Mouse (Mus musculus) limb, embryonic 13.5 days (tissue): ENCODE data around the gene Kif5a. TPM values are rescaled to one million over a fixed set of nuclear protein-coding genes. Genes with fewer than 3 reads are reported as not detected.

ENCODE experiments used
- ATAC-seq: fragments of 200-750 bp; cut with Nextera tagmentation; 2 replicates; pipeline ENCODE4 v1.8.0; 2017; ENCODE audit warnings: low read depth, moderate number of reproducible peaks, moderate TSS enrichment; ENCODE audit not compliant: low FRiP score
- H3K27ac ChIP-seq: fragments of 300-500 bp; sonication (generic); 2 replicates; pipeline ENCODE4 v1.5.1; 2015; ENCODE audit warnings: inconsistent platforms, mild to moderate bottlenecking, moderate library complexity
- H3K27me3 ChIP-seq: fragments of 300-500 bp; sonication (generic); 2 replicates; pipeline ENCODE4 v1.6.1; 2015; ENCODE audit warnings: mild to moderate bottlenecking, inconsistent platforms
- H3K36me3 ChIP-seq: fragments of 300-500 bp; sonication (generic); 2 replicates; pipeline ENCODE4 v1.6.1; 2015; ENCODE audit warnings: inconsistent platforms, mild to moderate bottlenecking, moderate library complexity
- H3K4me1 ChIP-seq: fragments of 300-500 bp; sonication (generic); 2 replicates; pipeline ENCODE4 v1.6.1; 2015; ENCODE audit warnings: inconsistent platforms
- H3K4me2 ChIP-seq: fragments of 300-500 bp; sonication (generic); replicated peaks from 2 replicates; pipeline ENCODE4 v1.6.1; 2015; ENCODE audit warnings: inconsistent platforms, mild to moderate bottlenecking, moderate library complexity
- H3K4me3 ChIP-seq: fragments of 300-500 bp; sonication (generic); 2 replicates; pipeline ENCODE4 v1.5.1; 2015; ENCODE audit warnings: moderate library complexity, mild to moderate bottlenecking, inconsistent platforms
- H3K9ac ChIP-seq: fragments of 300-500 bp; sonication (generic); 2 replicates; pipeline ENCODE4 v1.6.1; 2015; ENCODE audit warnings: mild to moderate bottlenecking, inconsistent platforms
- H3K9me3 ChIP-seq: fragments of 300-500 bp; sonication (generic); 2 replicates; pipeline ENCODE4 v1.6.1; 2016; ENCODE audit warnings: inconsistent platforms
- WGBS: fragments of 180-500 bp; shearing (Covaris S2); methylation state at CpG from one replicate; pipeline ENCODE4 v1.1.7; 2015; 5-methylcytosine and 5-hydroxymethylcytosine counted together
- polyA plus RNA-seq: library from polyadenylated mRNA; unstranded; fragments of >200 nt; fragmentation: Nextera tagmentation; extraction: Ambion mirVana; gene quantifications from 2 replicates; pipeline ENCODE4 v1.2.1, GENCODE M21; 2015

Kif5a gene
- polyA plus RNA-seq, 1 experiment from 2014 or later = 4.8 TPM

- Histone ChIP-seq H3K27me3 (no peaks in the 10 kb centered on the region), H3K36me3 (peaks cover 37% of the 10 kb centered on the region), H3K9me3 (no peaks in the 10 kb centered on the region), H3K4me2 (no peak overlapping the region), H3K4me3 (no peak overlapping the region; the same call in 1 of the 2 replicates), H3K4me1 (peaks cover 52% of the 10 kb centered on the region), H3K9ac (no peak overlapping the region), H3K27ac (peak overlapping the region; percentile 95; the same call in 1 of the 2 replicates)
- no peak for ATAC-seq
- WGBS = 82% methylated on average over 19 of the region's 19 CpGs
These were observed 71.7 kb downstream of the Kif5a start for GRCm38 (mm10) chr10:127191191-127192056.

GRCm38 (mm10) chr10:127190398-127191190 lies 72.6 kb downstream of the Kif5a start:
- ATAC-seq = no peak
- peaks cover 49% of the 10 kb centered on the region for H3K4me1 ChIP-seq
- 41% methylated on average over 14 of the region's 14 CpGs for WGBS

DNA sequence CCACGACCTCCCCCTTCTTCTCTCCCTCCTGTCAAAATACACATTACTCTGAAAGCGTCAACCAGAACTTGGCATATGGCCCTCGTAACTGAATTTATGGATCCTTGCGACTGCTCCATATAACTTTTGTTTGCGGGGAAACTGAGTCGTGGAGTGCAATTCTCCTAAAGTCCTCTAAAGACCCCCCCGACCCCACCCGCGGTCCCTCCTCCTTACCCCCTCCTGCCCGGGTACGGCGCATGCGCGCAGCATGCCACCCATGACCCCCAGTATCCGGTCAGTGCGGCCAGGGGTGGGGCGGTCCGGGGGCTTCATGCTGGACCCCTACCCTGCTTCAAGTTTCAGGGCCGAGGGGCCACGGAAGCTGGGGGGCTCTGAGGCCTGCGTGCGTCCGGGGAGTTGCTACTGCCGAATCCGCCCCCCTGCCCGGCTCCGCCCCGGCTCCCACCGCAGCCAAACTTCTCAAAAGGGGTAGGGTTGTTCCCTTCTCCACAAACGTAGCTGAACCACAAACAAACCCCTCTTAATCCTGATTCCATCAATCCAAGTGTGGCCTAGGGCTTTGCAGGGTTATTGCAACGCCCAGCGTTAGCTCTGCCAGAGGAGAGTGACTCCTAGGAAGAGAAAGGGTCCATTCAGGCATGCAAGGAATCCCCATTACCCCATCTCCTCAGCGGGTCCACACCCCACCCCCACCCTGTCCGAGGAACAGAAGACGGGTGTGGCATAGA lies 73.3 kb downstream of the Kif5a start, which contains the start of gene Arhgef25:
Gene Arhgef25, minus strand, starts transcription at position 433 of the 731 bp plus-strand sequence.
- 0 out of 2 replicates have a peak, but pooled peaks cover 4% of the 10 kb centered on the region for H3K27me3 ChIP-seq
- ATAC-seq = peak; percentile 45
- H3K9me3 ChIP-seq = no peaks in the 10 kb centered on the region
- H3K4me1 ChIP-seq = peaks cover 47% of the 10 kb centered on the region
- H3K36me3 ChIP-seq = peaks cover 53% of the 10 kb centered on the region
- peak within 1 kb of the TSS; percentile 95 for H3K27ac ChIP-seq
- WGBS = under 1% methylated on average over 35 of the region's 35 CpGs
- H3K4me3 ChIP-seq = peak within 1 kb of the TSS; percentile 71
- peak within 1 kb of the TSS; percentile 90 for H3K9ac ChIP-seq
- peak within 1 kb of the TSS; percentile 96 for H3K4me2 ChIP-seq

More at GRCm38 (mm10) chr10:127190398-127191190, 72.6 kb downstream of the Kif5a start:
- H3K4me3 ChIP-seq = peak overlapping the region; percentile 71
- 0 out of 2 replicates have a peak, but pooled peaks cover 2% of the 10 kb centered on the region for H3K27me3 ChIP-seq
- H3K27ac ChIP-seq = peak overlapping the region; percentile 95
- H3K4me2 ChIP-seq = peak overlapping the region; percentile 96
- no peaks in the 10 kb centered on the region for H3K9me3 ChIP-seq
- H3K9ac ChIP-seq = peak overlapping the region; percentile 90
- H3K36me3 ChIP-seq = peaks cover 45% of the 10 kb centered on the region

DNA sequence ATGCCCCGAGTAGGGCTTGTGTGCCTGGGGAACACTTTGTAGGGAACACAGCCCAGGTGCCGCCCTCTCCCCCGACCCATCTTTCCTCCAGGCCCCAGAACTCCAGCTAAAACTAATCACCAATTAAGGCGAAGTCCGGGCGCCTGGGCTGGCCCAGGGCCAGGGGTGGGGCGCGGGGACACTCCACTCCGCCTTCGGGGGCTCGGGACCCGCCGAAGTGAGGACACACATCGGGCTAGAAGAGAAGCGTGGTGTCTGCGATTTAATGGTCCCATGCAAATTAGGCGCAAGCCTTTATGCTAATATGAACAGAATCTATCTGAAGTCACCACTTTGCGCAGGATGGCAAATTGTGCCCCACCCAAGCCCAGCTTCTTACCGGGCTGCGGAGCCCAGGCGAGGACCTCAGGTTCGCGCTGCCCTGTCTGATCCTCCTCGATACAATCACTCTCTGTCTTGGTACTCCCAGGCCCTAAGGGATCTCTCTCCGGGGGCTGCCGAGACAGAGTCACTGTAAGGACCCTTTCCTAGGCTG lies 74.0 kb downstream of the Kif5a start:
- ATAC-seq = no peak

DNA sequence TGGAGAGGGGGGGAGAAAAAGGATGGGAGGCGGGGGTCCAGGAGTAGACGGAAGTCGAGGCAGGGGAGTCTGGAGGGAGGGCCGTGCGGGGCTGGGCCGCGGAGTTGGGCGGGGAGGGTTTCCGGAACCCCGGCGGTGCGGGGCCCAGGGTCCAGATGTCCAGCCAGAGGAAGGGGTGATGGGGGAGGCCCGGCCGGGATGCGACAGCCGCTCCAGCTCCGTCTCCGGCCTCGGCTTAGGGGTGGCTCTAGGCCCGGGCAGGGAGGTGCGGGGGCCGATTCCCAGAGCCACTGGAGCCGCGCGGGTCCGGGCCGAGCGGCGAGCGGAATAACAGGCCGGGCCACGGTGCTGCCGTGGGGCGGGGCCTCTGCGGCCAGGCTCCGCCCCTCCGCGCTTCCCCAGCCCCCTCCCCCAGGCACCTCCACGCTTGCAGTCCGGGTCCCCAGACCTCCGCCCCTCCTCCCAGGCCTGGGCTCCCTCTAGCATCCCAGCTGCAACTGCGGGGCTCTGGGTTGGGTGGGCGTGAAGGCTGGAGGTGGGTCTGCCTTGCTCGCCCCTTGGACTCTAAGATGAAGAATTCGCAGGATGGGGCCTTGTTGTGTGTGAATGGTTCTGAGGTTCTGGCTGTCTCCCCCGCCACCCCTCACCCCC lies 74.6 kb downstream of the Kif5a start:
- Histone ChIP-seq H3K4me1 (peaks cover 51% of the 10 kb centered on the region), H3K27me3 (0 out of 2 replicates have a peak, but pooled peaks cover 6% of the 10 kb centered on the region), H3K4me2 (peak overlapping the region; percentile 96), H3K4me3 (peak overlapping the region; percentile 71), H3K36me3 (peaks cover 65% of the 10 kb centered on the region), H3K9me3 (no peaks in the 10 kb centered on the region), H3K9ac (peak overlapping the region; percentile 90), H3K27ac (peak overlapping the region; percentile 95)
- under 1% methylated on average over 43 of the region's 46 CpGs for WGBS
- ATAC-seq = peak; percentile 86

More for the DNA sequence above, 74.0 kb downstream of the Kif5a start:
- Histone ChIP-seq H3K9ac (peak overlapping the region; percentile 90), H3K4me3 (peak overlapping the region; percentile 71), H3K9me3 (no peaks in the 10 kb centered on the region), H3K4me1 (peaks cover 47% of the 10 kb centered on the region), H3K4me2 (peak overlapping the region; percentile 96), H3K27me3 (0 out of 2 replicates have a peak, but pooled peaks cover 6% of the 10 kb centered on the region), H3K27ac (peak overlapping the region; percentile 95), H3K36me3 (peaks cover 60% of the 10 kb centered on the region)
- under 1% methylated on average over 26 of the region's 26 CpGs for WGBS

DNA sequence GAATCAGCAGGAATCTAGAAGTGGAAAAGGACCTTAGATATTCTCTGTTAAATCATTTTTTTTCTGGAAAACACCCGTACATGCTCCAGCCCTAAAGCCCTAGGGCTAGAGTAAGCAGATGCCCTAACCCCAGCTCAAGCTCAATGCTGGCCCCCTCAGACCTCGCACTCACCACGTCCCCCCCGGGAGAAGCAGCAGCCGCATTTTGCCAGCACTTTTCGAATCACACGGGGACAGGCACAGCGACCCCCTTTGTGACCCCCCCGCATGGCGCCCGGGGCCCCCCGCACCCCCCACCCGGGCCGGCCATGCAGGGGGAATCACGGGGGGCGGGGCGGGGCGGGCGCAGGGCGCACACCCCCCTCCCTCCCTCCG lies 75.1 kb downstream of the Kif5a start:
- no peak for ATAC-seq
- Histone ChIP-seq H3K4me1 (peaks cover 47% of the 10 kb centered on the region), H3K4me2 (peak overlapping the region; percentile 96), H3K4me3 (peak overlapping the region; percentile 71), H3K36me3 (peaks cover 65% of the 10 kb centered on the region), H3K9ac (peak overlapping the region; percentile 90), H3K27me3 (0 out of 2 replicates have a peak, but pooled peaks cover 9% of the 10 kb centered on the region), H3K27ac (peak overlapping the region; percentile 95), H3K9me3 (no peaks in the 10 kb centered on the region)
- WGBS = 1% methylated on average over 17 of the region's 21 CpGs

DNA sequence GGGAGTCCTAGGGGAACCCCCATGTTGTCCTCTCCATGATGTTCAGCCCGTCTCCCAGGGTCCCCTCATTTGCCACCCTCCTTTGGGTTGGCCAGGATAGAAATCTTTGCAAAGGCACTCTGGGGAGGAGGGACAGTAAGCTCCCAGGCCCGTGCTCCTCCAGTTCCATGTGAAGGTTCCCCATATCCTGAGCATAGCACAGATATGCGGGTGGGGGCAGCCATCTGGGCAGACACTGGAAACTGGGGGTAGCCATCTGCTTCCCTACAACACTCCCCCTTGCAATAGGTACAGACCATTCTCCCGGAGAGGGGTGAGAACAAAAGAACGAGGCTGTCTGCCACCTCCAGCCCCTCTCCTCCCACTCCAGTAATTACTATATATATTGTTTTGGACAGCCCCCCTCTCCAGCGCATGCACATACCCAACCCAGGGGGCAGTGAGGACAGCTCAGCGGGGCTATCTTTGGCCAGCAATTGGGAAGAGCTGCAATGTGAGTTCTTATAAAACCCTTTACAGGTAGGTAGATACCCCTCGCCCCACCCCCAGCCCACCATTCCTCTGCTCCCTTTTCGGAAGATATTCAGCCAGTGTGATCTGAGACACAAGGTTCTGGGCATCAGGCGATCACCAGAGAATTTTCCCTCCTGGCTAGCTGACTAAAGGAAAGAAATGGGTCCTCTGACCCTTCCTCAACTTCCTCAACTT lies 75.6 kb downstream of the Kif5a start:
- Histone ChIP-seq H3K4me2 (peak overlapping the region; percentile 96), H3K36me3 (peaks cover 65% of the 10 kb centered on the region), H3K4me1 (peaks cover 43% of the 10 kb centered on the region), H3K9me3 (no peaks in the 10 kb centered on the region), H3K9ac (peak overlapping the region; percentile 90), H3K27me3 (peaks cover 10% of the 10 kb centered on the region; the same call in 1 of the 2 replicates), H3K4me3 (peak overlapping the region; percentile 71), H3K27ac (peak overlapping the region; percentile 95; the same call in 1 of the 2 replicates)
- WGBS = 40% methylated on average over 10 of the region's 10 CpGs
- ATAC-seq = no peak

DNA sequence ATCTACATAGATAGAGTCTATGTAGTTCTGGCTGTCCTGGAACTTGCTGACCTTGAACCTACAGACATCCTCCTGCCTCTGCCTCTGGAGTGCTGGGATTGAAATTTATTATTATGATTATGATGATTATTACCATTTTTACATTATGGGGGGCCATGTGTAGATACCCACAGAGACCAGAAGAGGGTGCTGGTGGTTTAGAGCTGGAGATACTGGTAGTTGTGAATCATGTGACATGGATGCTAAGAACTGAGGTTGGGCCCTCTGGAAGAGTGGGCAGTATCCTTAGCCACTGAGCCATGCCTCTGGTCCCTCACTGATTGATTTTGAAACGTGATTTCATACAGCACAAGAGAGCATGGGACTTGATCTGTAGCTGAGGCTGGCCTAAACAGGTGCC lies 76.7 kb downstream of the Kif5a start:
- Histone ChIP-seq H3K27ac (no peak overlapping the region), H3K9me3 (no peaks in the 10 kb centered on the region), H3K9ac (no peak overlapping the region), H3K27me3 (peaks cover 21% of the 10 kb centered on the region), H3K4me2 (no peak overlapping the region), H3K4me3 (no peak overlapping the region), H3K4me1 (peaks cover 40% of the 10 kb centered on the region), H3K36me3 (peaks cover 66% of the 10 kb centered on the region)
- no peak for ATAC-seq
- 92% methylated on average over 1 of the region's 1 CpGs for WGBS

- H3K36me3 ChIP-seq = peaks cover 56% of the 10 kb centered on the region
These were observed 77.6 kb downstream of the Kif5a start for GRCm38 (mm10) chr10:127185506-127185905.

DNA sequence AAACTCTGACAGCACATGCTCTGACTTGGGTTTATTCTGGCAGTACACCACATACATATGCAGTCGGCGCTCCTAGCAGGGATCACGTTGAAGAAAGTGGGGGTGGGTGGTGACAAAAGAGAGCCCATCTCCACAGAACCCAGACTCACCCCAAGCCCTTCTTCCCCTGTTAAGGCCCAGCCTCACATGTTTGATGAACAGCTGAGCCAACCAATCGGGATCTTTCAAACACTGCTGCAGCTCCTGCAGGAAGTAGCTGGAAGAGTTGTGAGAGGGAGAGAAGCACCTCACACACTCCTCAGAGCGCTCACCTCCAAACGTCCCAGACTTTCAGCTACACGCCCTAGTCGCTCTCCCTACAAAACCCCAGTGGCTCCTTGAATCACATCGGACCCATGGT lies 78.0 kb downstream of the Kif5a start:
- Histone ChIP-seq H3K4me2 (no peak overlapping the region), H3K9me3 (no peaks in the 10 kb centered on the region), H3K4me3 (no peak overlapping the region), H3K36me3 (peaks cover 56% of the 10 kb centered on the region), H3K27ac (no peak overlapping the region), H3K9ac (no peak overlapping the region), H3K4me1 (peaks cover 31% of the 10 kb centered on the region), H3K27me3 (peaks cover 34% of the 10 kb centered on the region)
- ATAC-seq = no peak
- WGBS = 69% methylated on average over 9 of the region's 9 CpGs

More at GRCm38 (mm10) chr10:127185506-127185905, 77.6 kb downstream of the Kif5a start:
- WGBS = 85% methylated on average over 15 of the region's 15 CpGs
- Histone ChIP-seq H3K9ac (no peak overlapping the region), H3K4me3 (no peak overlapping the region), H3K4me1 (peaks cover 31% of the 10 kb centered on the region), H3K27ac (no peak overlapping the region), H3K4me2 (no peak overlapping the region), H3K9me3 (no peaks in the 10 kb centered on the region), H3K27me3 (peaks cover 30% of the 10 kb centered on the region)
- ATAC-seq = no peak
